Mouse (Mus musculus): Measurements from ENCODE around the gene Nfs1. TPM values are rescaled to one million over a fixed set of nuclear protein-coding genes. Genes with fewer than 3 reads are reported as not detected.

The Nfs1 gene
- polyA plus RNA-seq, 1 experiment from 2014 or later: 44.5 TPM

GRCm38 (mm10) chr2:156146272-156146989 lies 2.4 kb upstream of the Nfs1 start:
- Histone ChIP-seq H3K4me2 (ENCODE audit: low read depth, low read length) (no peak overlapping the region), H3K4me3 (ENCODE audit: low read depth, low read length) (no peak overlapping the region), H3K9ac (ENCODE audit: low read depth, low read length) (no peak overlapping the region), H3K4me1 (ENCODE audit: control insufficient read depth, low read depth, low read length) (peaks cover 10% of the 10 kb centered on the region), H3K36me3 (ENCODE audit: control insufficient read depth, insufficient read depth) (peaks cover 45% of the 10 kb centered on the region), H3K9me3 (replicated peaks; ENCODE audit: control insufficient read depth, low read length) (no peaks in the 10 kb centered on the region), H3K27ac (ENCODE audit: low read length) (no peak overlapping the region), H3K27me3 (ENCODE audit: control insufficient read depth, insufficient read depth, low read depth, low read length) (no peaks in the 10 kb centered on the region)
- WGBS (ENCODE audit: insufficient replicate concordance): 55% methylated on average over 5 of the region's 5 CpGs
- no peak for ATAC-seq (ENCODE audit: low read depth)

- no peak overlapping the region for H3K27ac ChIP-seq (ENCODE audit: low read length)
- H3K9me3 ChIP-seq (replicated peaks; ENCODE audit: control insufficient read depth, low read length): no peaks in the 10 kb centered on the region
- H3K4me2 ChIP-seq (ENCODE audit: low read depth, low read length): peak overlapping the region; percentile 76
- peaks cover 39% of the 10 kb centered on the region for H3K36me3 ChIP-seq (ENCODE audit: control insufficient read depth, insufficient read depth)
- no peaks in the 10 kb centered on the region for H3K27me3 ChIP-seq (ENCODE audit: control insufficient read depth, insufficient read depth, low read depth, low read length)
- H3K9ac ChIP-seq (ENCODE audit: low read depth, low read length): no peak overlapping the region; the same call in 1 of the 2 replicates
- H3K4me1 ChIP-seq (ENCODE audit: control insufficient read depth, low read depth, low read length): peaks cover 10% of the 10 kb centered on the region
- peak overlapping the region; percentile 91 for H3K4me3 ChIP-seq (ENCODE audit: low read depth, low read length)
- ATAC-seq (ENCODE audit: low read depth): no peak
- 56% methylated on average over 11 of the region's 11 CpGs for WGBS (ENCODE audit: insufficient replicate concordance)
These were observed 1.6 kb upstream of the Nfs1 start for GRCm38 (mm10) chr2:156145486-156146130.

GRCm38 (mm10) chr2:156143367-156143766 lies 619 bp downstream of the Nfs1 start:
- Histone ChIP-seq H3K4me2 (ENCODE audit: low read depth, low read length) (peak overlapping the region; percentile 76), H3K36me3 (ENCODE audit: control insufficient read depth, insufficient read depth) (peaks cover 20% of the 10 kb centered on the region), H3K9ac (ENCODE audit: low read depth, low read length) (peak overlapping the region; percentile 87), H3K9me3 (replicated peaks; ENCODE audit: control insufficient read depth, low read length) (no peaks in the 10 kb centered on the region), H3K27ac (ENCODE audit: low read length) (peak overlapping the region; percentile 92), H3K27me3 (ENCODE audit: control insufficient read depth, insufficient read depth, low read depth, low read length) (no peaks in the 10 kb centered on the region), H3K4me3 (ENCODE audit: low read depth, low read length) (peak overlapping the region; percentile 91), H3K4me1 (ENCODE audit: control insufficient read depth, low read depth, low read length) (peaks cover 10% of the 10 kb centered on the region)
- WGBS (ENCODE audit: insufficient replicate concordance): 2% methylated on average over 16 of the region's 16 CpGs
- peak; percentile 7; the same call in 1 of the 2 replicates for ATAC-seq (ENCODE audit: low read depth)

GRCm38 (mm10) chr2:156142820-156143219 lies 1.2 kb downstream of the Nfs1 start:
- 0 out of 2 replicates have a peak overlapping the region, but pooled peaks have one; percentile 92 for H3K27ac ChIP-seq (ENCODE audit: low read length)
- 64% methylated on average over 2 of the region's 2 CpGs for WGBS (ENCODE audit: insufficient replicate concordance)
- H3K4me3 ChIP-seq (ENCODE audit: low read depth, low read length): peak overlapping the region; percentile 91
- peaks cover 10% of the 10 kb centered on the region for H3K4me1 ChIP-seq (ENCODE audit: control insufficient read depth, low read depth, low read length)
- peaks cover 15% of the 10 kb centered on the region for H3K36me3 ChIP-seq (ENCODE audit: control insufficient read depth, insufficient read depth)
- no peaks in the 10 kb centered on the region for H3K27me3 ChIP-seq (ENCODE audit: control insufficient read depth, insufficient read depth, low read depth, low read length)
- no peaks in the 10 kb centered on the region for H3K9me3 ChIP-seq (replicated peaks; ENCODE audit: control insufficient read depth, low read length)
- peak overlapping the region; percentile 87; the same call in 1 of the 2 replicates for H3K9ac ChIP-seq (ENCODE audit: low read depth, low read length)
- peak overlapping the region; percentile 76 for H3K4me2 ChIP-seq (ENCODE audit: low read depth, low read length)
- no peak for ATAC-seq (ENCODE audit: low read depth)

- no peaks in the 10 kb centered on the region for H3K9me3 ChIP-seq (replicated peaks; ENCODE audit: control insufficient read depth, low read length)
- no peaks in the 10 kb centered on the region for H3K4me1 ChIP-seq (ENCODE audit: control insufficient read depth, low read depth, low read length)
- WGBS (ENCODE audit: insufficient replicate concordance): 80% methylated on average over 6 of the region's 6 CpGs
- no peak overlapping the region for H3K4me3 ChIP-seq (ENCODE audit: low read depth, low read length)
- H3K27ac ChIP-seq (ENCODE audit: low read length): no peak overlapping the region
- no peak overlapping the region for H3K4me2 ChIP-seq (ENCODE audit: low read depth, low read length)
- H3K9ac ChIP-seq (ENCODE audit: low read depth, low read length): no peak overlapping the region
- H3K36me3 ChIP-seq (ENCODE audit: control insufficient read depth, insufficient read depth): no peaks in the 10 kb centered on the region; the same call in 1 of the 2 replicates
- H3K27me3 ChIP-seq (ENCODE audit: control insufficient read depth, insufficient read depth, low read depth, low read length): no peaks in the 10 kb centered on the region
- no peak for ATAC-seq (ENCODE audit: low read depth)
These were observed 8.3 kb downstream of the Nfs1 start for GRCm38 (mm10) chr2:156135695-156136094.

GRCm38 (mm10) chr2:156134161-156134560 lies 9.8 kb downstream of the Nfs1 start:
- Histone ChIP-seq H3K4me1 (ENCODE audit: control insufficient read depth, low read depth, low read length) (no peaks in the 10 kb centered on the region), H3K4me3 (ENCODE audit: low read depth, low read length) (no peak overlapping the region), H3K27me3 (ENCODE audit: control insufficient read depth, insufficient read depth, low read depth, low read length) (no peaks in the 10 kb centered on the region), H3K27ac (ENCODE audit: low read length) (no peak overlapping the region), H3K9me3 (replicated peaks; ENCODE audit: control insufficient read depth, low read length) (no peaks in the 10 kb centered on the region), H3K9ac (ENCODE audit: low read depth, low read length) (no peak overlapping the region), H3K36me3 (ENCODE audit: control insufficient read depth, insufficient read depth) (no peaks in the 10 kb centered on the region; the same call in 1 of the 2 replicates), H3K4me2 (ENCODE audit: low read depth, low read length) (no peak overlapping the region)
- 82% methylated on average over 5 of the region's 5 CpGs for WGBS (ENCODE audit: insufficient replicate concordance)
- no peak for ATAC-seq (ENCODE audit: low read depth)

- 88% methylated on average over 5 of the region's 5 CpGs for WGBS (ENCODE audit: insufficient replicate concordance)
- Histone ChIP-seq H3K27ac (ENCODE audit: low read length) (no peak within 1 kb of the TSS), H3K4me3 (ENCODE audit: low read depth, low read length) (no peak within 1 kb of the TSS), H3K9ac (ENCODE audit: low read depth, low read length) (no peak within 1 kb of the TSS), H3K4me2 (ENCODE audit: low read depth, low read length) (no peak within 1 kb of the TSS), H3K36me3 (ENCODE audit: control insufficient read depth, insufficient read depth) (peaks cover 7% of the 10 kb centered on the region), H3K9me3 (replicated peaks; ENCODE audit: control insufficient read depth, low read length) (no peaks in the 10 kb centered on the region), H3K4me1 (ENCODE audit: control insufficient read depth, low read depth, low read length) (no peaks in the 10 kb centered on the region), H3K27me3 (ENCODE audit: control insufficient read depth, insufficient read depth, low read depth, low read length) (no peaks in the 10 kb centered on the region)
- no peak for ATAC-seq (ENCODE audit: low read depth)
These were observed 17.0 kb downstream of the Nfs1 start, which contains the start of gene Gm28036 for GRCm38 (mm10) chr2:156126992-156127391. Gene Gm28036, minus strand, starts transcription at chr2:156127092.

- Histone ChIP-seq H3K36me3 (ENCODE audit: control insufficient read depth, insufficient read depth) (peaks cover 7% of the 10 kb centered on the region), H3K27ac (ENCODE audit: low read length) (no peak overlapping the region), H3K4me1 (ENCODE audit: control insufficient read depth, low read depth, low read length) (no peaks in the 10 kb centered on the region), H3K4me2 (ENCODE audit: low read depth, low read length) (no peak overlapping the region), H3K9me3 (replicated peaks; ENCODE audit: control insufficient read depth, low read length) (no peaks in the 10 kb centered on the region), H3K9ac (ENCODE audit: low read depth, low read length) (no peak overlapping the region), H3K4me3 (ENCODE audit: low read depth, low read length) (no peak overlapping the region), H3K27me3 (ENCODE audit: control insufficient read depth, insufficient read depth, low read depth, low read length) (no peaks in the 10 kb centered on the region)
- ATAC-seq (ENCODE audit: low read depth): no peak
- 68% methylated on average over 5 of the region's 5 CpGs for whole genome bisulfite sequencing (ENCODE audit: insufficient replicate concordance)
These were observed 20.3 kb downstream of the Nfs1 start for GRCm38 (mm10) chr2:156123731-156124130.

GRCm38 (mm10) chr2:156119566-156119965 lies 24.4 kb downstream of the Nfs1 start:
- Histone ChIP-seq H3K4me3 (ENCODE audit: low read depth, low read length) (no peak overlapping the region), H3K27ac (ENCODE audit: low read length) (no peak overlapping the region), H3K4me1 (ENCODE audit: control insufficient read depth, low read depth, low read length) (no peaks in the 10 kb centered on the region), H3K27me3 (ENCODE audit: control insufficient read depth, insufficient read depth, low read depth, low read length) (no peaks in the 10 kb centered on the region), H3K36me3 (ENCODE audit: control insufficient read depth, insufficient read depth) (peaks cover 4% of the 10 kb centered on the region; the same call in 1 of the 2 replicates), H3K4me2 (ENCODE audit: low read depth, low read length) (no peak overlapping the region), H3K9me3 (replicated peaks; ENCODE audit: control insufficient read depth, low read length) (no peaks in the 10 kb centered on the region), H3K9ac (ENCODE audit: low read depth, low read length) (no peak overlapping the region)
- no peak for ATAC-seq (ENCODE audit: low read depth)
